Mouse (Mus musculus): ENCODE measurements around the gene Aff1.

DNA sequence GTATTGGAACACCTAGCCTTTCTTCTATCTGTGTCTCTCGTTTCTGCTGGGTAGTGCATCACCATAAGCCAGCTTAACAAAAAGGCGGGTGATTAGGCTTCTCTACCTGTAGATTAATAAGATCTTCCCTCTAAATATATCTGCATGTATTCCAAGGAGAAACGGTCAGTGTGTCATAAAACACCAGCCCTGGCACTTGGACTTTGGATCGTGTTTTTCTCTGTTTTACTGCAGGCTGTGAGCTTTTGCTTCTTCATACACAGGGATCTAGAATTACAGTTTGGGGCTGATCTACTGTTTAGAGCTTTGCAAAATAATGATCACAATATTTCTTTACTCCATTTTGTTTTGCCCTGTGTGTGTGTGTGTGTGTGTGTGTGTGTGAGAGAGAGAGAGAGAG is 84.7 kb downstream of the Aff1 start:
- TF ChIP-seq POLR2A (IDR thresholded peaks at IDR 0.05; ENCODE audit: low read depth, low read length) (no peak), CTCF (IDR thresholded peaks at IDR 0.05; ENCODE audit: borderline replicate concordance, insufficient read depth, low read length) (no peak)

Measured in embryonic fibroblast, embryonic 13.5 days (primary cell).